Mouse (Mus musculus) ovary, postnatal 36 days (tissue): ENCODE data around the gene Tgm2.

Source experiments
- DNase-seq: peaks from one replicate; pipeline ENCODE4 v3.0.0; 2022; ENCODE audit warnings: low spot score, mixed read lengths

Tgm2 gene

DNA sequence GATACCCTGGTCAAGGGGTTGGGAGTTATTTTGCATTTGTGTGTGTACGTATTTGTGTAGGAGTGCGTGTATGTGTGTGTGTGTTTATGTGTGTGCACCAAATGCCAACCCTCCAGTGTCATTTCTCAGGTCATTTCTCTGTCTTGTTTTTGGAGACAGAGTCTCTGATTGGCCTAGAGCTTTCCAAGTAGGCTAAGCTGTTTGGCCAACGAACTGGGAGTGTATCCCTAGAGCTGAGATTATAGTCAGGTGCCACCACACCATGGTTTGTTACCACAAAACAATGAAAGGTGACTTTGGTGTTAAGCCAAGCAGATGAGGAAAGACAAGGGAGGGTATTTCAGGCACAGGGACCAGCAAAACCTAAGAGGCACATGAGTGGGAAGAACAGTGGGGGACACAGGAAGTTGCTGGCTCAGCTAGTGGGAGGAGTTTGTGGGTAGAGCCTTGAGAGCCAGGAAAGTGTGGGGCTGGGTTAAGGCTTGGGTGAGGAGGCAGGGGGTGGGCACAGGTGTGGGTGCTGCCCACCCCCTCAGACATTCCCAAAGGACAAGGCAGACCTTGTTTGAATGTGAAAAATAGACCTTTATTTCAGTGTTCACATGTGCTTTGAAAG, 30.3 kb downstream of the Tgm2 start:
- no peak for DNase-seq

- no peak for DNase-seq
Measured at GRCm38 (mm10) chr2:158114931-158115330, 31.3 kb downstream of the Tgm2 start.

- DNase-seq = peak; percentile 76
Measured at GRCm38 (mm10) chr2:158113591-158114257, 32.5 kb downstream of the Tgm2 start.

DNA sequence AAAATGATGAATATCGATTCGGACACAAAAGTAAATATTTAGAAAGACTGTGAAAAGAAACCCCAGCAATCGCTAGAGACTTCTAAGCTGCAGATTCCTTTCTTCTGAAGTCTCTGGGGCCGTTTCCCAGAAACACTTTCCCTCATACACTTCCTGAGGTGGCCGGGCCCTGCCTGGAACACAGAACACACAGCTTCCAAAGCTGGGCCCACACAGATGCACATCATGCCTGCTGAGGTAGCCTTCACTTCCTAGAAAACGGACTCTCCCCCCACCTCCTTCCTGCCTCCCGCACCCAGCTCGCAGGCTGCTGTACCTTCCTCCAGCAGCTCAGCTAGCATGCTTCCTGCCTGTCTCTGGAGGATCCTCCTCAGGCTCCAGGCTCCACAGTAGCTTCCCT, 36.7 kb downstream of the Tgm2 start:
- DNase-seq = no peak

GRCm38 (mm10) chr2:158106947-158107587, 39.2 kb downstream of the Tgm2 start:
- peak; percentile 50 for DNase-seq

GRCm38 (mm10) chr2:158105605-158106004, 40.6 kb downstream of the Tgm2 start:
- no peak for DNase-seq

DNA sequence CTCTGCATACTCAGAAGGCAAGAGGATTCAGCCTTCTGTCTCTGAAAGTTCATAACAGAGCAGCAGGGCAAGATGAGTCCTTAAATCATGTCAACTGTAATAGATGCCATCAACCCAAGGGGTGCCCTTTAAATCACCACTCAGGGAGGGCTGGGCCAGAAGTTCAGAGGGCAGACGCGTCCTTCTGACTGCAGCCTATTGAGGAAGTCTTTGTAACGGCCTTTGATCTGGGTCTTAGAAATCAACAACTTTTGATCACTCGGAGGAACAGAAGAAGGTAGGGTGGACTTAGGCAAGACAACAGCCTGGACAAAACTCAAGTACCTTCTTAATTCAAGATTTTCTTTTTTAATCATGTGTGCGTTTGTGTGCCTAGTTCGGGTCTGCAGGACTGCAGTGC, 41.3 kb downstream of the Tgm2 start:
- DNase-seq = no peak

DNA sequence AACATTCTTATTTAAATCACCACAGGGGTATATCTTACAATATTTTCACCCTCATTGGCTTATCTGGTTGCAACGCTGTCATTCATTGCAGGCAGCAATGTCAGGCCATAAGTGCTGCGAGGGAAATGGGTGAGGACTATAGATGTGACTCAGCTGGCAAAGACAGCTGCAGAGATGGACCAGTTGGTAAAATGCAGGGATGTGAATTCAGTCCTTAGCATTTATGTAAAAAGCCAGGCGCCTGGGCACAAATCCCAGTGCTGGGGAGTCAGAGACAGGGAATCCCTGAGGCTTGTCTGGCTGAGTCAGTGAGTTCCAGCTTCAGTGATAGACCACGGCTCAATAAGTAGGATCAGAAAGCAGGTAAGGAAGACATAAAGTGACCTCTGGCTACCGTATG, 44.5 kb downstream of the Tgm2 start:
- no peak for DNase-seq

DNA sequence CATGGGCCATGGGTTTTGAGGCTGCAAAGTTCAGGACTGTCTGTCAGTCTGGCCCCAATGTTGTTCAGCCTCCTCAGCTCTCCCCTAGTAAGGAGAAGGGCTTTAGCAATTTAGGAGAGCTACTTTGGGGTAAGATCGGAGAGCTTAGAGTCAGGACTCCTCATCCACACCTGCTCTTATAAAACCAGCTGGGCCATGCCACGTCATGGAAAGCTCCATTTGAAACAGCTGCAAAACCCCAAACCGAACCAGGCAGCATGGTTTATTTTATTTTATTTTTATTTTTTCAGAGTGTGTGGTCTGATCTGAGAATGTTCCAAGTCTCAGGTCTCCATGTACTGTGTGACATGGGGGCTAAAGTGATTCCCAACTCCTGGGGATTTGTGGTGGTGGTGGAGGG, 46.7 kb downstream of the Tgm2 start:
- DNase-seq = no peak

DNA sequence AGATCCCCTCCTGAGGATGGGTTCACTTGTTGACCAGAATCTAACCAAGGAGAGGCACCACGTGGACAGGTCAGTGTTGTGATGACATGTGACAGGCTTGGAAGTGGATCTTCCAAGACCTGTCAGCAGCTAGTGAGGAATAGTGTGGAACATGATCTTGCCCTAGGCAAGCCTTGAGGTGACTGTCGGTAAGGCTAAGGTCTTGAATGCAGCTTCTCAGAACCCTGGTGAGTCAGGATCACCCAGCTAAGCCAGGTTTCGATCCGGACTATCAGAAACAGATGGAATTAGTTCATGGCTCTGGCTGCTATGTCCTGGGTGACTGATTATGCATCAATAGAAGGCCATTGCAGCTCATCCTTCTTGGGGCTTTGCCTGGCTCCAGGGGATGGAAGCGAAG, 47.5 kb downstream of the Tgm2 start:
- no peak for DNase-seq

DNA sequence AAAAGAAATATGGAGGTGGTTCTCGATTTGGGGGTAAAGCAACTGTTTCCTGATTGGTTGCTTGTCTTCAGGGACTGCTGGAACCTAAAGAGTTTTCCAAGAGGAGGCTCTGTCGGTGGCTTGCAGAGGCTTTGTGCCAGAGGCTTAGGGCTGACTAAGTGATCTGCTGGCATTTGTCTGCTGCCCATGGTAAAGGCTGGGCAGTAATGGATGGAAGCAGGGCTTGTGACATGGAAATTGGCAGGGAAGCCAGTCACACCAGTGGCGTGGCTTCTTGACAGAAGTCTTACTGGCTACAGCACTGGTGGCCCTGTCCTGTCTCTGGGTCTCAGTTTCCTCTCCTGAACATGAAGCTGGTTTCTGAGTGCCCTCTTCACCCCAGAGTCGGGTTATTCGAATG, 49.2 kb downstream of the Tgm2 start:
- DNase-seq = no peak

- no peak for DNase-seq
Measured at GRCm38 (mm10) chr2:158094846-158095245, 51.4 kb downstream of the Tgm2 start.

DNA sequence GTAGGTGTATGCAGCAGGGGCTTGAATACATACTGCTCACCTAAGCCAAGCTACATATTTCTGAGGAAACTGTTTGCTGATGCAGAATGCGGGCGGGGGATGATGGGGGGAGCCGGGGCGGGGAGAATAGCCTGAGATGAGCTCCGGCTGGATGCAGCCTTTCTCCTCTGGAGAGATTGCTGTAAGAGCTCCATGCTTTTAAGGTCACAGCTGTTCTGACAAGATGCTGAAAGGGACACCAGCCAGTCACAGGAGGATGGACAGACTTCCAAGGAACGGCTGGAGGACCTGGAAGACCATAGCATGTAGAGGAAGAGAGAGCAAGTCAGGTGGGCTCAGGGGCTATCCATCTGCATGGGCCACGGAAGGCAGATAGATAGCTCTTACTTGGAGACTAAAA, 51.9 kb downstream of the Tgm2 start:
- DNase-seq = no peak

- DNase-seq = no peak
Measured at GRCm38 (mm10) chr2:158093345-158093744, 52.9 kb downstream of the Tgm2 start.

DNA sequence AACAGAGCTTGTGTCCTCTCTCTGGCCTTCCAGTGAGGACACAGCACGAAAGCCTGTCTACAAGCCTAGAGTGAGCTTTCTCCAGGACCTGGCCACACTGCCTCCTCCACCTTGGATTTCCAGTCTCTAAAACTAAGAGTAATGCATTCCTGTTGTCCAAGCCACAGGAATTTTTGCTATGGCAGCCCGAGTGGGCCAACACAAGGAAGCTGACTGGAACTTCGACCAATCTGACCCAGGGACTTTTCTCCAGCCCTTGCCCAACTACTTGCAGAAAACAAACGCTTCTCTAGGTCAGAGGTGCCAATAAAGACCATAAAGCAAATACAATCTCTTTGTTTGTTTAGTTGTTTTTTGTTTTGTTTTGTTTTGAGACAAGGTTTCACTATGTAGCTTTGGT, 56.1 kb downstream of the Tgm2 start:
- no peak for DNase-seq

GRCm38 (mm10) chr2:158084486-158084885, 61.8 kb downstream of the Tgm2 start:
- no peak for DNase-seq

- DNase-seq = no peak
Measured at GRCm38 (mm10) chr2:158080622-158081241, 65.5 kb downstream of the Tgm2 start.

GRCm38 (mm10) chr2:158079843-158080395, 66.3 kb downstream of the Tgm2 start:
- DNase-seq = no peak

DNA sequence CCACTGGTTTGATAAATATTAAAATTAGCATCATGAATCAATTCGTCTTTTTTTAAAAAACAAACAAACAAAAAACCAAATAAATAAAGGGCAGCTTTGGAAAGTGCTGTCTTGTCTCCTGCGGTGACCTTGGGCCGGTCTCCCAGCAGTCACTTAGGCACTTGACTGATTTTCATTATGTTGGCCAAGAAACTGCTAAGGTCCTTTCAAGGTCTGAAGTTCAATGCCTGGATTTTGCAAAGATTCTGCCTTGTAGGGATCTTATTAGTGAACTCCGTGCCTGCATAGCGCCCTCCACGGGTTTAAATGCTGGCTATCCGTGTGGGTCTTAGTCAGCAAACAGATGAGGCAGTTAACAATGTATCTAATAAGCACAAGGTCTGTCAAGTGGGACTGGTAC, 67.3 kb downstream of the Tgm2 start:
- no peak for DNase-seq

- no peak for DNase-seq
Measured at GRCm38 (mm10) chr2:158077981-158078380, 68.3 kb downstream of the Tgm2 start.

DNA sequence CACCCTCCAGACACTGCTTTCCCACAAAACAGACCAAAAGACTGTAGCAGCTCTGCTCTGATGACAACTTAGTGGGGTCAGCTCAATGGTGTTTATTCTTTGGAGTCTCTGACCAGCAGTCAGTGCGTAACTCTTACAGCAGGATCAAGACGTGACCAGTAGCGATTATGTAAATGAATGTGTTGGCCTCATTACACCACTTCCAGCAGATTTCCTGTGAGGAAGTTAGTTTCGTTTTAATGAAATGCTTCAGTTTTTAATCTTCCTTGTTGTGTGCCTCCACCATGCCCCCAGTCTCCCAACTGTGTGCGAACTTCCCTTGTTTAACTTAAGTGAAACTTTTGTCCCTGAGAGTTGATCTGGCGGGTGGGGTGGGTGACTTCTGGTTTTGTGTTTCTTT, 69.5 kb downstream of the Tgm2 start:
- no peak for DNase-seq

DNA sequence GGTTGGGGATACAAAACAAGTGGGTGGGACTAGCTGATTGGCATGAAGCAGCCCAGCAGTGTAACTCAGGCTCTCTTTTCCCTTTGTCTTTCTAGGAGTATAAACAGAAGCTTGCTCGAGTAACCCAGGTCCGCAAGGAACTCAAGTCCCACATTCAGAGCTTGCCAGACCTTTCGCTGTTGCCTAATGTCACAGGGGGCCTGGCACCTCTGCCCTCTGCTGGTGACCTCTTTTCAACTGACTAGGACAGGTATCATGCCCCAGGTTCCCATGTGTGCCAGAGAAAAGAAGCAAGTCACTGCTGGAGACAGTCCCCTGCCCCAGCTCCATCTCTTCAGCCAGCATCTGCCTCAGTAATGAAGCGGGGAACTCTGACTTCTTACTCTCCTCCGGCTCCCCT, 71.4 kb downstream of the Tgm2 start:
- no peak for DNase-seq

DNA sequence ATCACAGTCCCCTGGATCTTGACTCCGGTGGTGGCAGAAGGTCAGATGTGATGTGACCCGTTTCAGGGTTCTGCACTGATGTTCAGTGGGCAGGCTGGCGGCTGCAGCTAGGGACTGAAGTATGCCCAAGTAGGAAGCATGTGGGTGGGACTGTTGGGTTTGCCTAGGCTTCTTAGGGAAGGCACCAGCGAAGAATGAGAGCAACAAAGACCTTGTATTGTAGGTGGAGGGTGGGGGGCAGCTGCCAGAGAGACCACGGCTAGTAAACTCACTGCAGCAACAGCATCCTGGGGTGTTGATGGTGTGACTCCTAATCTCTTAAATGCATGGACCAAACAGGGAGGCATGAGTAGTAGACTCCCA, 74.6 kb downstream of the Tgm2 start:
- DNase-seq = no peak
